Mouse (Mus musculus): ENCODE results near the gene Spats1.

DNA sequence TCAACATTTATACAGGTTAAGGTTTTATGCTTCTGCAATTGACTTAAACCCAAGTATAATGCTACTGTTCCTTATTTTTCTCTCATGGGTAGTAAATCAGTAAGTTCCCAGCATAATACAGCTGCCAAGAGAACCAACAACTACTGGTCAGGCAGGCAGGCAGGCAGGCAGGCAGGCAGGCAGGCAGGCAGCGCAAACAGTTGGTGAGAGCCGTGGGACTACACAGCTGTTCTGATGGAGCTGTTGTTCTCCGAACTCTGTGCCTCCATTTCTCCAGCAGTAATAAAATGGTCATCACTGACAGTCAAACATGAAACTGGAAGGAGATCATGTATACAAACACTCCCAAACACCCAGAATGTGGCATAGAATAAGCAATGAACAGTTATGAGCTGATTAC lies 81.5 kb downstream of the Spats1 start:
- no peak for TF ChIP-seq ZC3H11A (IDR thresholded peaks at IDR 0.05; ENCODE audit: borderline replicate concordance, low read depth, low read length)
- TF ChIP-seq HCFC1 (IDR thresholded peaks at IDR 0.05; ENCODE audit: borderline replicate concordance, insufficient read depth, low read length) = no peak
- TF ChIP-seq CHD2 (IDR thresholded peaks at IDR 0.05; ENCODE audit: low read depth, low read length) = no peak
- TF ChIP-seq ZNF384 (IDR thresholded peaks at IDR 0.05; ENCODE audit: low read depth, low read length) = no peak
